Mouse (Mus musculus): ENCODE data around the gene Myo1e.

DNA sequence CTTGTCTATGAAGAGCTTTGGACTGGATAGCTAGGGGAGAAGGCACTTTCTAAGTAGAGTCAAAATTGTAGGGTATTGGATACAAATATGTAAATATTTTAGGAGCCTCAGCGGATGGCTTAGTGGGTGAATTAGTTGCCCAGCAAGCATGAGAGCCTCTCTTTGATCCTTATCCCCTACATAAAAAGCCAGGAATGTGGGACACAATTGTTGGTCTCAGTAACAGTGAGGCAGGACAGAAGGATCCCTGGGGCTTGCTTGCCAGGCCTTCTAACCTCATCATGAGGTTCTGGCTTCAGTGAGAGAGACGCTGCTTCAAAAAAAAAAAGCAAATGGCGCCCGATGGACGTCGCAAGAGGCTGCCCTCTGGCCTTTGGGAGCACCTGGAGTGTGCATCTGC lies 66.9 kb downstream of the Myo1e start:
- no peak for TF ChIP-seq GATA1 (IDR thresholded peaks at IDR 0.05; ENCODE audit: borderline replicate concordance, low read length)
- TF ChIP-seq CTCF (IDR thresholded peaks at IDR 0.05; ENCODE audit: low read depth, low read length): no peak
- no peak for TF ChIP-seq GATA2 (IDR thresholded peaks at IDR 0.05; ENCODE audit: borderline replicate concordance, low read depth, low read length)
- no peak for TF ChIP-seq POLR2AphosphoS5 (IDR thresholded peaks at IDR 0.05; ENCODE audit: insufficient replicate concordance, low read depth, low read length)
- TF ChIP-seq TAL1 (conservative IDR thresholded peaks at IDR 0.05; ENCODE audit: low read depth, low read length): no peak

Data from G1E (cell line).